Mouse (Mus musculus) adrenal gland, postnatal 36 days (tissue): Measurements from ENCODE around the gene Fas. TPM values are rescaled to one million over a fixed set of nuclear protein-coding genes. Genes with fewer than 3 reads are reported as not detected.
A peak's percentile ranks its signal among the peaks of the same experiment; 100 is the strongest.

Source experiments
- DNase-seq, 2 experiments: peaks; one replicate each; pipeline ENCODE4 v3.0.0; 2021; ENCODE audit warnings: mixed read lengths in 1 of 2
- total RNA-seq, 2 experiments: library from RNA; stranded (reverse); gene quantifications; 2 replicates each; pipeline ENCODE4 v1.2.3; 2021

Fas gene
- total RNA-seq, 2 experiments from 2014 or later = 9.0 to 15.0 TPM

DNA sequence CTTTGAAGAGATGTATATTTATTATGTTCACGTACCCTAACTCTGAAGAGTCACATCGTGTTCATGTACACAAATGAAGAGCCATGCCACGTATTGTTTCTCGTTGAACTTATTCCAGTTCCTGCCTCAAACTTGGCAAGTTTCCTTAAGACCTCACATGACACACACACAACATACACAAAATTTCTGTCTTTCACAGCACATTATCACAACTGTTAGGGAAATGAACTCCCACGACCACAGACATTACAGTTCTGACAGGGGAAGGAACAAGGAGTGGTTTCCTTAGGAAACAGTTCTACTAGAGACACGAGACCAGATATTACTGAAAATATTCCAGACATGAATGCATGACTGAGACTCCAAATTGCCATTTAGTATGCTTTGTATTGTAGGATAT, 6.9 kb upstream of the Fas start:
- DNase-seq = no peak

DNA sequence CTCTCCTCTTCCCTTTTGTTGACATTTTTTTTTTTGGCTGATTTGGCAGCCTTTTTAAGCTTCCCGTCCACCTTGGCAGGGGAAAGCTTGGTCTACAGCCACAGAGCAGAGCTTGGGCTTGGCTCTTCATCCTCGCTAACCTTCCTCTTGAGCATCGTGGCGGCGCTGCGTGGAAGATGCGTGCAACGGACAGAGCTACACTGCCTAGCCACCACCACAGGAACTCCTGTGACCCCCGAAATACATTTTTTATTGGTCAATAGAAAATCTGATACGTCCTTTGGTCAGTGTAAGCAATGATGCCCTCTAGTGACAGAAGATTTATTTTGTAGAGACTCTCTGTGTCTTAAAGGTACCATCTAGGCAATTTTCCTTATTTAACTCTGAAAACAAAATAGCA, 6.1 kb upstream of the Fas start:
- no peak for DNase-seq

DNA sequence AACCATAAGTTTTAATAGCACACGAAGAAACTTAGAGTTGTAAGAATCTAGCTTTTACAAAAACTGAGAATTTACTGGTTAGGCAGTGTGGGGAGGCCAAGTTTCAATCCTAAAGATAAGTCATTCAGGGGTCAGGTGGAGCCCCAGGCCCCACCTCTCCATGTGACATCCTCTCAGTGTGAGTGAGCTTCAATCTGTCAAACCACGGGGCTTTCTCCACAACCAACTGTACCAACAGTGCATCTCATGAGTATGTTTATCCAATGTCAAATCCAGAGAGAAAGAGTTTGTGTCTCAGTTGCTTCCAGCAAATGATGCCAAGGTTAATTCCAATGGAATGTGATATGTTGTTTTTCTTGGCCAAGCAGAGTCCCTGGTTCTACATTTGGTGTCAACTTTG, 5.6 kb upstream of the Fas start:
- no peak for DNase-seq

DNA sequence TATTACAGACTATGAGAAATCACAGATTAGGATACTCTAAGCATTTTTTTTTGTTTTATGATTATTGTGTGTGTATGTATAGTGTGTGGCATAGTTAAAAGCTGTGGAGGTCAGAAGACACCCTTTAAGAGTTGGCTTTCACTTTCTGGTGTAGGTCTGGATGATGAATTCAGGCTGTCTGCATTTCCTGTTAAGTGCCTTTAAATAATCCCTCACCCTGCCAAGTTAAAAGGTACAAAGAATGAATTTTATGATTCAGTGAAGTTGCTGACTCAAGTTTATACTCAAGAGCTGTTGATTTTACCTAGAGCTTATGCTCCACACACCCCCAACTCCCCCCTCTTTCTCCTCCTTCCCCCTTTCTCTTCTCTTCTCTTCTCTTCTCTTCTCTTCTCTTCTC, 3.2 kb upstream of the Fas start:
- no peak for DNase-seq

DNA sequence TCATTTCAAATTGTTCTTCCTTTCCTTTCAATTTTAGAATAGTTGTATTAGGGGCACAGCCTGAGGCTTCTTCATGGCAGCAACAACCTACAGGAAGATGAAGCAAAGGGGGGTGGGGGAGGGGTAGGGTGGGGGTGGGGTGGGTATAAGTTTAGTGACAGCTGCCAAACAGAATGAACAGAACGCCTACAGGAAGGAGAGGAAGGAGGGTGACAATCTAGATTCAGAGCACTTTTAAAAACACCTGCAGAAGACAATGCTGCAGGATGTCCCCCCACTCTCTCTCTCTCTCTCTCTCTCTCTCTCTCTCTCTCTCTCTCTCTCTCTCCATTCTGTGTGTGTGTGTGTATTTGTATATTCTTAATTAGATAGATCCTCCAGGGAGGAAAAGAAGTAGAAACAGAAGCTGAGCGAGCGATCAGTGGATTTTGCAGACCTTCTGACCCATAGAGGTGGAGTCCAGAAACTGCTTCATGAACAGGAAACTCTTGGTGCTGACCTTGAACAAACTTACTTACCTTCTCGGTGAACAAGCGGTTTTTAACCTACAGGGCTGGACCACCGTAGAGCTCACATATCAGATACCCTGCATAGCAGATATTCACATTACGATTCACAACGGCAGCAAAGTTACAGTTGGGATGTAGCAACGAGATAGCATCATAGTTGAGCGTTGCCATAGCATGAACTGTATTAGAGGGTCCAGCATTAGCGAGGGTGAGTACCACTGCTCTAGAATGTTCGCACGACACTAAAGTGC, 2.6 kb upstream of the Fas start:
- DNase-seq = no peak

DNA sequence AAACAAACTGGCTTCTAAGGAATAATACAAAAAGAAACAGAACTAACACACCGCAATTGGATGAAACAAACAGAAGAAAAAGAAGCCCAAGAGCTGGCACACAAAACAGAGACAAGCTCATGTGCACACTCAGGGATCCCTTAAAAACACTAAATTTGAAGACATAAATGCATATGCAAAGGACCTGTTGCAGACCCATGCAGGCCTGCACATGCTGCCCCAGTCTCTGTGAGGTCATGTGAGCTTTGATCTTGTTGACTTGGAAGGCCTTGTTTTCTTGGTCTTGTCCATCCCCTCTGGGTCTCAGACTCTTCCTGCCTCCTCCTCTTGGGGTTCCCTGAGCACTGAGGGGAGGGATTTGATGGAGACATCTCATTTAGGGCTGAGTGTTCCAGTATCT, 1.8 kb upstream of the Fas start:
- DNase-seq = no peak

DNA sequence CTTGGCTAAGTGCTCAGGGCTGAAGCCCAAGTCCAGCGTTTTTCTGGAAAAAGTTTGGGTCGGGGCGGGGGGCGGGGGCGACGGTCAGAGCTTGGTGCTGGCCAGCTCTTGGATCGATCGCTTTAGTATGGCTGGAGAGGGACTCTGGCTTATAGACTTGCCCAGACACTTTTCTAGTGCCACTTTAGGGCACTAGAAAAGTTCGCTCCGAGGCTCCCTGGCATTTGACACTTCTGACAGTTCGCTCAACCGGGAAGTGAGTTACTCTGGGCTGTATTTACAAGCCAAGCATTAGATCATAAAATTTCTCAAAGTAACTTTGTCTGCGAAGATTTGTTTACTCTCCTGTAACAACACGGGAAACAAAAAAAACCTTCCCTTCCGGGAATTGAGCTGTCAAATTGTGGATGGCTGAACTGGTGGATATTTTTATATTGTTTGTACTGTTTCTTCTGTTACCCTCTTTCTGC, 441 bp downstream of the Fas start:
- DNase-seq = peak; percentile 17 to 21

DNA sequence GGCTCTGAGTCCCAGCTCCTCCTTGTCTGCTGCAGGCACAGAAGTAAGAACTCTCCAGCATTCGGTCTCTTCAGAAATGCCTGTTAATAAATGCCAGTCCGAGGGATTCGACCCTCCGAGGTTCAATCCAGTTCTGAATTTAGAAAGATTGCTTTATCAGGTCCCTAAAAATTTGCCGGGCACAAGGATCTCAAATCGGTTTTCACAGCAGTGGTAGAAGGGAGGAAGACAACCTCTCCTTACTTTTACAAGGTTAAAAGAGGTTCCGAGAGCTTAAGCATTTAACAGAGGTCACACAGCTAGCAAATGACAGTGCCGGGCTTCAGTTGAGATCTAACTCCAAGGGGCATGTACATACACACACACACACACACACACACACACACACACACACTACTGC, 913 bp downstream of the Fas start:
- DNase-seq = no peak

DNA sequence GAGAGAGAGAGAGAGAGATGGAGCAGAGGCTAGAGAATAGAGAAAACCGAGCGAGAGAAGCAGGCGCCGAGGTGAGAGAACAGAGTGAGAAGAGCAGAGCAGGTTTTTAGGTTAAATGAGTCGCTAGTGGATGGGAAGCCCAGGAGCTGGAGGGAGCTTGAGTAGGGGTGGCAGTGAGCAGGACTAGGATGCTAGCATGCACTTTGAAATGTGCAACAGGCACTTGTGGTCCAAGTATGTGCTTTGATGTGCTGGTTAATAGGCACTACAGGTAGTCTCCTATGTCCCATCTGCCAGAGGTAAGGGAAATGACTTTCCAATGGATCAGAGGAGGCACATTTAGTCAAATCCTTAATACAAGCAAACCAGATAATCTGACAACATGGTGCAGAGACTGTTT, 1.5 kb downstream of the Fas start:
- no peak for DNase-seq

DNA sequence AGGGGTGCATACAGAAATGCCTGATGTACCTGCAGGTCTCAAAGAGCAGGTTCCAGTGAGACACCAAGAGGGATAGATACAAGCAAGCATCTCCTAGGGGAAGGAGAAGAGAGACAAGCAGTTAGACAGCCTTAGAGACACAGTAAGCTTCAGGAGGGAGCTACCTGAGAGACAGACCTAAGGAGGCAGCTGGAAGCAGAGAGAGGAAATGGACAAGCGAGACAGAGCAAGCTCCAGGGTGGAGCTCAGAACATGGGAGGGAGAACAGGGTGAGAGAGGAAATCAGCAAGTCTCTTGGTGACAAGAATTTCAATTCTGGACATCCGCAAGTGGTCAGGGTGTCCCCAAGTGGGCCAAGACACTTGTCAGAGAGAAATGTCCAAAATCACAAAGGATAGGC, 2.2 kb downstream of the Fas start:
- no peak for DNase-seq

DNA sequence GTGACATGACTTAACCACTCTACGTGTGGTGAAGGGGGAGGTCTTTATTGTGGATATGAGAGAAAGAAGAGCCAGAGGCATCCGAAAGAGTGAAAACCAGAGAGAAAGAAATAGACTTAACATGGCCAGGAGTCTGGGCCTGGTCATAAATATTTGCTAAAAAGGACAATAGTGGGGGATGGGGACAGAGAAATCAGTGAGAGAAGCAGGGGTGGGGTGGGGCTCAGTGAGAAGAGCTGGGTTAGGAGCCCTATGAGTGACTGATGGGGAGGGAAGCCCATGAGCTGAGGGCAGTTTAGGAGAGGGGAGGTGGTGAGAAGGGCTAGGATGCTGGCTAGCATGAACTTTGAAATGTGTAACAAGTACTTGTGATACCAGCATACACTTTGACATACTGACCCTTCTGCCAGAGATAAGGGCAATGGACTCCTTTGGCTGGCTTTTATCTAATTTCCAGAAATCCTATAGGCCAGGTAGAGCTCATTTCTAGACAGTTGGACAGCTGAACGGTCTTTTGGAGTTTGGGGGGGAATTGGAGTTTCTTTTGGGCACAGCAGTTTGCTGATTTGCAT, 3.0 kb downstream of the Fas start:
- no peak for DNase-seq

DNA sequence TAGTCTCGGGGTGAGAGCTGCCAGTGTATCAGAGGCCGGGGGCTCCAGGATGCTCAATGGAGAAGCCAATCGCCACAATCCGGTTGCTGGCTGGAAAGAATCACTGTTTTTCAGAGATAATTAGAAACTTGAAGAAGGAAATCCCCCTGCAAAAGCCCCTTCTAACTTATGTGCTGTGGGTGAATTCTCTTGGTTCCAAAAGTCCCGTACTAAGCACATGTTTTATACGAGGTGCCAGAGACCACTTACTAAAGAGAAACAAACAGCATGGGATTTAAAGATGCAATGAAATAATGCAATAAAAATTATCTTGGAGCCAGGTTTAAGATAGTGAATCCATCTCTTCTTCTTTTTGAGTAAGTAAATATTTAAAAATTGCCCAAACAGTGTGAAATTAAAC, 5.0 kb downstream of the Fas start:
- no peak for DNase-seq

DNA sequence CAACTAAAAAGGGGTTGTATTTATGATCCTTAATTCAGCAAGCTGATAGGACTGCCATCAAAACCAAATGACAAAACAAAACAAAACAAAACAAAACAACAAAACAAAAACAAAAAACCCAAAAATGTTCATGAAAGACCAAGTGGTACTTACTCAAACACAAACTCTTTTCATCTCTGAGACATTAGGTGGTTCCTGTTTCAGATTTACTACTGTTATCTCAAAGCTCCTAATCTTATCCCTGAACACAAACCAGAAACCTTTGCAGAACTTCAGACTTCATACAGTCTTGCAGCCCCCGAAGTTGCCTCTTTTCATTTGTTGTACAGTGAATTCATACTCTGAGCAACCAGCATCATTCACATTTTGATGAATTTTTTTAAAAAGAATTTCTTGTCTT, 8.1 kb downstream of the Fas start:
- no peak for DNase-seq

DNA sequence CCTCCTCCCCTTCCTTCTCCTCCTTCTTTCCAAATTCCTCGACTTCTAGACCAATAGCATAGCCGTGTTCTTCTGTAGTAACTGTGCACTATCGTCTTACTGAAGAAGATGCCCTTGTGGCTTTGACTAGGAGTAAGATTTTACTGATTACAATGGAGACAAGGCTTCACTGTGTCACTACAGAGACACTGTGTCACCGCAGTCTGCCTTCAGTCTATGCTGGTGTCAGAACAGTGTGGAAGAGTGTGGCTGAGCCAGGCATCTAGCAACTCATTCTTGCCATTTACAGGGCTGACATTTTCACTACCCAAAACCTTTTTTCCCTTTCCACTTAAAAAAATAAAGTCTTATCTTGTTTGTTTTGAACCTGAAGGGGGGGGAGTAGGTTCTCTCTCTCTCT, 8.8 kb downstream of the Fas start:
- DNase-seq = no peak

DNA sequence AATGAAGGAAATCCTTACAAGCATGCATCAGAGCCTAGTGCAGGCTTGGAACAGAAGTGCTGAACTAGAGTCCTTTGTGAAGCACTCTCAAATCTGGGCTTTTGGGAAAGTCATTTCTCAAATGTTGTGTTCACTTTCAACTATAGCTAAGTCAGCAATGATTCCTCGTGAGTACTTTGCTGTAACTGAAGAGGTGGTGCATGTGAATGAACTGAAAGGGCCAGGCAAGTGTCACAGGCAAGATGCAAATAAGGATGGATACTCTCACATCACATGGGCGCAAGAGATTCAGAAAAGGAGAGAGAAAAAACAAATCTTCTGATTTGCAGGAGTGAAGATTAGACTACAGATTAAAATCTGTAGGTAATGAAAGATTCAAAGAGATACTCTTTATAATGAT, 10.0 kb downstream of the Fas start:
- no peak for DNase-seq

DNA sequence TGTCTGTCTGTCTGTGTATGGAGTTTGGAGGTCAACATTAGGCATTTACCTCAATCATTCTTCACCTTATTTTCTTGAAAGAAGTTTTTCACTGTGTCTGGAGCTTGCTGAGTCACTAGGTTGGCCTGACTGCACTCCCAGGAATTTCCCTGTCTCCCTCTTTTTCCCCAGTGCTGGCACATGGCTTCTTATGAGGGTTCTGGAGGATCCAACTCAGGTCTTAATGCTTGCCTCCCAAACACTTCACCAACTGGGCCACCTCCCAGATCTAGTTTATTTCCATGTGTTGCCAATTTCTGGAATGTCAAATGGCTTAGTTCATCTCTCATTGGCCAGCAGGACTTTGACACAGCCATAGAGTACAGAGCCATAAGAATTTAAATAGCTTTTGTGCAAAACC, 14.5 kb downstream of the Fas start:
- no peak for DNase-seq

DNA sequence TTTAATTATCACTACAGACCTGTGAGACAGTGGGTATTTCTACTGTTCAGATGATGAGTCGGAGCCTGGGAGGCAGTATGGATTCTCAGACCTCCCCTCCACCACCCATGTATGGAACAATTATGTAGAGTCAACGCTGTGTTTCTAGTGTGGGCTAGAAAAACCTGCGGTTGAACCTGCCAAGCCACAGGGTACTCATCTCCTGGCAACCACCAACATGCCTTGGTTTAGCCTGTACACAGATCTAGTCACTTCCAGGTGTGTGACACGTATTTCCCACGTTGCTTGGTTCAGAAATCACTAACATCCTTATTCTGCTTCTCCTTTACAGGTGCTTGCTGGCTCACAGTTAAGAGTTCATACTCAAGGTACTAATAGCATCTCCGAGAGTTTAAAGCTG, 16.3 kb downstream of the Fas start:
- DNase-seq = no peak

DNA sequence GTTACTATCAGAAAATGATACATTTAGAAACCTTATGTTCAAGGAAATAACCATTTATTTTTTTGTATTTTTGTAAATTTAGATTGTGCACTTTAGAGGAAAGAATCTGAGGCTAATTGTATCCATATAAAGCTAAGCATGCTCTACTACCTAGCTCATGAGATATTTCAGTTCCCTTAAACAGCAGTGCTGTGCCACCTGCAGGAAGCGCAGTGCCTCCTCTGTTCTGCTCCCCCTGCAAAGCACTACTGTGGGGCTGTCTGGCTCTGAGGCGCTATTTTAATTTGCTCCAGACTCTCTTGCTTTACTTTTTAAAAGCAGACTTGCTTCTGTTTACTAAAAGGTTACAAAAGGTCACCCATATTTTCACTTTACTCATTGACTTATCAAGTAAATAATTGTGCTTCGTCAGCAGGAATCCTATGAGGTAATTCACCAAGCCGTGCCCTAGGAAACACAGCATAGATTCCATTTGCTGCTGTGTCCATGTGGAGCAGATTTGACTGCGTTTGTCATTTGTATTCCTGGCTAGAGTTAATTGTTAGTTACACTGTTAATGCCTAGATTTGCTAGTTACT, 21.8 kb downstream of the Fas start:
- no peak for DNase-seq

DNA sequence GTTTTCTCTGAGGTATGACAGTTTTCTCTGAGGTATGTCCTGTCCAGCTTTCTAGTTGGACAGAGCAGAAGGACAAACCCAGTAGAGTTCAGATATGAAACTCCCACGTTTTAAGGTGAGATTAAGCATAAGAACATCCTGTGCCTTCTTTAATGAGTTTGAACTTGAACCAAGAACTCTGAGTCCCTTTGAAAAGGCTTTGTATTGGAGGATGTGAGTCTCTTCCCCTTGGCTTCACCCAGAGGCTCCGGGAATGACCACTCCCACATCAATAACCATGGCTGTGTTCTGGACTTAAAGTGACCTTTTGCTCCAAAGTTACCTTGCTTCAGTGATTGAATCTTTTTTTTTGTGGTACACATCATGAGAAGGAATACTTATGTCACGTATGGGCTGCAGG, 37.6 kb downstream of the Fas start:
- no peak for DNase-seq

DNA sequence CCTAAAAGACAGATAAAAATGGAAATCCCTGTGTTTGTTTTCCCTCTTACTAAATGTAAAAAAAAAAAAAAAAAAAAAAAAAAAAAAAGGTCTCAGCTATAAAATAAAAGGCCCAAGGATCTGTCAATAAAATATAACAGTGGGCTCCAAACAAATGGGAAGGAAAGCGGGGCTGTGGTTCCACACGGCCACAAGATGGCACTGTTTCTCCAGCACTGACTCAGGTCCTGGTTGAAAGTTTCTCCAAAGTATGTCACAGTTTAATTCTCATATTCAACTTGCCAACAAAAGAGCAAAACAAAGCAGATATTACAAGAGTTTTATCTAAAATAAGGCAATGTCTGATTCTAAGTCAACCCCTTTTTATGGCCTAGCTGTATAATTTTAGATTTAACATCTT, 43.8 kb downstream of the Fas start:
- peak; percentile 69 to 75 for DNase-seq

DNA sequence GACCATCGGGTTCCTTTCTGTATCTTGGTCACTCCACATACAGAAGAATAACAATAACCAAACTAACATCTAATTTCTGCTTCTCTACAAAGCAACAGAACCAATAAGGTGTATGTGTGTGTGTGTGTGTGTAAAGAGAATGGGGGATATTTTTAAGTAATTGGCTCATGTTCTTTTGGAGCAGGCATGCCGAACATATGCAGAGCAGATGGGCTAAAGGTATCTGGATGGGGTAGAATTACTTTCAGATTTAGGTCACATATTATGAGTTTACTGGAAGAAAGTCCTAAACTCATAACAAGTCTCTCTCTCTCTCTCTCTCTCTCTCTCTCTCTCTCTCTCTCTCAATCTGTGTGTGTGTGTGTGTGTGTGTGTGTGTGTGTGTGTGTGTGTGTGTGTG, 54.2 kb downstream of the Fas start:
- no peak for DNase-seq

DNA sequence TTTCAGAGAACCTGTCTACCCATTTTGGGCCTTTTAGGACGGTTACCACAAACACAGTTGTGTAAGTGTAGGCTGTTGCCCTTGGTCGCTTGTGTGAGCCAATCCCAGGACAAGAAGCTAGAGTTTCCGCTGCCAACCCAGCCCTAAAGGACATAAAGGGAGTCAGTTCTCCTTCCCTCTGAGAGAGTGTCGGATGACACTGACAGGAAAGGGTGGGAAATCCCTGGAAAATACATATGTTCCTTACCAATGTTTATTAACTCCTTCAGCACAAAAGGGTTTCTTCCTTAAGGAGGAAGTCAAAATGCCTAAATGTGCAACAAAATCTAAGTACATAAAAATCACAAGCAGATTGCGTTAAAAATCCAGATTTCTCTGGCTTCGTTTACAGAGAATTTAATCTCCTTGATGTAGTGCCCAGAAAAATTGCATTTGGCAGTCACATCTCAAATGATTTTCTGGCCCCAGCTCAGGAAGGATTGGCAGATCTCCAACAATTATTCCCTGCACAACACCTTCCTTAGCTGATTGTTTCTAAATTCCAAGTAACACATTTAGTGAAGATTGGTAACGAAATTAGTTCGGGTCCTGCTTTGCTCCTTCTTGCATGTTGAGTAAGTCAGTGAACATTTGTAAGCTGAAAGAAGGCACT, 55.3 kb downstream of the Fas start:
- peak; percentile 12 to 21 for DNase-seq

DNA sequence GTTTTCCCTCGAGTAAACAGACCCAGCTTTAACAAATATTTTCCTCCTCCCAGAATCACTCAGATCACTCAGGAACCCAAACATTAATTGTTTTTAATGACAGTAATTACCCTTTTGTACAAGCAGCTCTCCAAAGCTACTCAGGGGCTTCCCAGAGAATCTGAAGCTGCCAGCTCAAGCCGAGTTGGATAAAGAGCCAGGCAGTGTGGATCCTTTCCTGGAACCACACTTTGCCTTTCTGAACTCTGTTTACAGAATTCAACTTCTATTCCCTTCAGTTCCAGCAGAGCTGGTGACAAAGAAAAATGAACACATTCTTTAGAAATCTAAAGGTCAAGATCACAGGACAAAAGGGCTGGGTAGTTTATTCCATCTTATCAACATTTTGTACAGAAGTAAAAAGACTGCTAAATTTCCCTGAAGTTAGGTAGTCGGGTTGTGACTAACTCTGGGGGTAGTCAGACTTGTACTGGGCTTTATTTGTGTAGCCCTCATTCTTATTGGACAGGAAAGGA, 62.9 kb downstream of the Fas start:
- DNase-seq = peak; percentile 10 to 13
